Mouse (Mus musculus): Measurements from ENCODE around the gene Sema5a. TPM values are rescaled to one million over a fixed set of nuclear protein-coding genes. Genes with fewer than 3 reads are reported as not detected.

Gene Sema5a
- total RNA-seq, 2 experiments from 2014 or later = 77.2 to 82.2 TPM

DNA sequence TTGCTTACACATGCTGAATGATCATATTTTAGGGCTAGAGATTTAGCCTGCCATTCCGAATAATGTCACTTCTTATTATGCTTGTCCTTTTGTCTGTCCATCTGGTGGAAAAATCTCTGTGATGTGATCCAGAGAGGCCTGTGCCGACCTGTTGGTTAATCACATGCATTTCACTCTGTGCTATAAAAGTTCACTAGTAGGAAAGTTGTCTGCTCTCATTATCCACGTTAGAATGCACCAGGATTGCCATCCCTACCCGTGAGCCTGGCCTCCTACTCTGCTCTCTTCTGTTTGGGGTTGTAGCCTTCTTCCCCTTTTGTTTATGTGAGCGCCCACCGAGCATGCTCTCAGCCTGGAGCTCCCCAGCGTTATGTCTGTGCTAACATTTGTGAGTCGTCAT, 108.4 kb downstream of the Sema5a start:
- DNase-seq (ENCODE audit: low spot score in 2 of 2) = no peak

DNA sequence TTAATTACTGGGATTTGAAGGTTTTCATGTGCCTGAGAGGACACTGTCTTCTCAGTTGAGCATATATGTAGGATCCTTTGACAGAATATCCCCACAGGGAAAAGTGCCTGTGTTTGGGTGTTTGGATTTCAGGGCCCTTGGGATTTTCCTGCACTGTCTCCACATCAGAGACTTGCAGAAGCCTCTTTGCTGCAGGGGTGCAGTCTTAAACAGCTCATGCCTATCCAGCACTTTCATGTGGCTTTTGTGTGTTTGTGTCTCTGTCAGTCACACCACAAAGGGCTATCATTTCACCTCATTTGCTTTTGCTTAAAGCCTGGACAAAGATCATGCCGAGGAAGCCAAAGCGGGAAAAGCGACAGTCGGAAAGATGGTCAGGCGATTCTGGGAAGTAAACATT, 108.9 kb downstream of the Sema5a start:
- no peak for DNase-seq (ENCODE audit: low spot score in 2 of 2)

DNA sequence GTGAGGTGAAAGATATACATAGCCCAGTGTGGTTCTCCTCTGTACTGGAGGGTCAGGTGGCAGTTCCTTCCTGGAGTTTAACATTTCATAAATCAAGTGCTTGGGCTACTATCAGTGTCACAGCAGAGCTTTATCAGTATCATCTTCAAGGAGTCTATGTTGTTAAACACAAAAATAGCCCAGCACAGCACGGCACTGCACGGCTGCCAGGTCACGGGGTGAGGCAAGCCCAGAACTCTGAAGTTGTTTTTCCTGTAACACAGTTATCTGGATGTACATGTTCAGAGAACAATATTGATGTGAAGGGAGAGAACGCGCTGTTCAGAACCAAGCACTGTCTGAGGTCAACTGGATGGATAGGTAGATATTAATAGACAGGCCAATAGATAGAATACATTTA, 112.2 kb downstream of the Sema5a start:
- no peak for DNase-seq (ENCODE audit: low spot score in 2 of 2)

GRCm38 (mm10) chr15:32367841-32368240, 123.2 kb downstream of the Sema5a start:
- no peak for DNase-seq (ENCODE audit: low spot score in 2 of 2)

DNA sequence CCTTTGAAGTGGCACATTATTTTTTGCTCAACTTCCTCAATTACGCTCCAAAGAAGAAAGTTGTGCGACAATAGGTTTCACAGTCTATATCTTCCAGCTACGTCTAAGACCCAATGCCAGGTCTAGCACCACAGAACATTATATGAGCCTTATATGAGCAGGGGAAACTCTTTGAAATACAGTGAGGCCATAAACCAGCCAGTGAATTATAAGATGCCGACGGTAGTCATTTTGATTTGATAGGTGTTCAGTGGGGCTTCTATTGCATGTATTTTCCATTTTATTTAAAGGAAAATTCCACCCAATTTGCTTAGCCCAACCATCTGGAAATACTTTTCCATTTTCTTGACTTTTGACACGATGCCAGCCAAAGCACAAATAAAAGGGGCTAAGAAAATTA, 126.3 kb downstream of the Sema5a start:
- no peak for DNase-seq (ENCODE audit: low spot score in 2 of 2)

DNA sequence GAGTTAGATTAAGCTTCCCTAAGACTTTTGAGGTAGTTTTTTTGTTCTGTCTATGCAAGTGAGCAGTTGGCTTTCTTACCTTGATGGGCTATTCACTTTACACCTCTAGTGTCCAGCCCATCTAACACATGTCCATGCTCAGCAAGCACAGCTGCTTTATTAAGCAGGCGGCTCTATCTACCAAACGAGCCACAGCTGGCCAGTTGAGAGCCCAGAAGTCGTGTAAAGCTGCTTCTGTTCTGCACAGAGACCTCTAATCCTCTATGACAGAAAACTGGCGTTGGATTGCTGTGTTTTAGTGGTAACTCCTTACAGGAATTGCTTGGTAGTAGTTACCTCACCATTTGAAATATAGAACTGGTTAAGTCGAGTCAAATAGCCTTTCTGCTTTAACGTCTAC, 126.8 kb downstream of the Sema5a start:
- no peak for DNase-seq (ENCODE audit: low spot score in 2 of 2)

DNA sequence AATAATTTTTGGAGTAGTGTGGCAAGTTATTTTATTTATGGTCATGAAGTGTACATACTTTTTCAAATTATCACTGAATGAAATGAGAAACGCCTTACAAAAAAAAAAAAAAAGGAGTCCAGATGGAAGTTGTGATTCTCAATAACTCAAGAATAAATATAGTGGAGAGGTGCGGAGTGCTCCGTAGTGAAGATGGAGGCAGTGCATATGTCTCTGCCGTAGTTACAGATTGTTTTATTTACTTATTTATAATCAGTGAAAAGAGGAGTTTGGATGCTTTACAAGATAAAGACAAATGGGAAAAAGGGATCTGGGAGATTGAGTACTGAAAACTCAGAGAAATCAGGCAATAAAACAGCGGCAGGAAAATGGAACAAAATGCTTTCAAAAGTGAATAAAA, 131.7 kb downstream of the Sema5a start:
- DNase-seq (ENCODE audit: low spot score in 2 of 2) = no peak

DNA sequence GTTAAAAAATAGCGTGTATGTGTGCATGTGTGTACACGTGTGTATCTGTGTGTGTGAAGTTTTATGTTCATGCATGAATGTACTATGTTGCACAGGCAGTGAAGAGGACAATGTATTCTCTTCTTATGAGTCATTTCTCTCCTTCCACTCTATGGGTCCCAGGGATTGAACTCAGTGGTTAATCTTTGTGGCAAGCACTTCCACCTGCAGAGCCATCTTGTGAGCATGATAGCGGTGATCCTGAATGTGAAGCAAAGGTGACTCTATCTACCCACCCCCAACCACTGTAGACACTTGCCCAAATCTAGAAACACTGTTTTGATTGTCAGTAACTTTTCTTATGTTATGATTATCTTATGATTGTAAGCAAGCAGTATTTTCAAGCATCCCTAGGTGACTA, 133.2 kb downstream of the Sema5a start:
- DNase-seq (ENCODE audit: low spot score in 2 of 2) = no peak

GRCm38 (mm10) chr15:32380311-32380710, 135.7 kb downstream of the Sema5a start:
- no peak for DNase-seq (ENCODE audit: low spot score in 2 of 2)

- DNase-seq (ENCODE audit: low spot score in 2 of 2) = no peak
Measured at GRCm38 (mm10) chr15:32382930-32383481, 138.4 kb downstream of the Sema5a start.

- no peak for DNase-seq (ENCODE audit: low spot score in 2 of 2)
Measured at GRCm38 (mm10) chr15:32396241-32396890, 151.8 kb downstream of the Sema5a start.

DNA sequence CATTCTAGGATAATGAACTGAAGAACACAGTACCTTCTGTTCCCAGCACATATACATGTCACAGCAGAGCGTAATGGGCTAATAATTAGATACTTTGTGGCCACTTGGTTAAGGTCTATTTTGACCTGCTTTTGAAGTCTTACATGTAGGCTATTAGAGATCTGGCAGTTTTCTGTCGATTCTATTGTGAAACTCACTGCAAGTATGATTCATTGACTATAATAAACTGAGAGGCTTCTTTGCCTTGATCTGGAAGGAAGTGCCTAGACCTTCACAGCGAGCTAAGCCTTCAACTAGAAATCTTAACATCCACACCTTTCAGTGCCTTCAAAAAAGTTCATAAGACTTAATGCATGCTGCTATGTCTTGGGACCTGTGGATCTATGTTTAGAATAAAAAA, 152.5 kb downstream of the Sema5a start:
- no peak for DNase-seq (ENCODE audit: low spot score in 2 of 2)

DNA sequence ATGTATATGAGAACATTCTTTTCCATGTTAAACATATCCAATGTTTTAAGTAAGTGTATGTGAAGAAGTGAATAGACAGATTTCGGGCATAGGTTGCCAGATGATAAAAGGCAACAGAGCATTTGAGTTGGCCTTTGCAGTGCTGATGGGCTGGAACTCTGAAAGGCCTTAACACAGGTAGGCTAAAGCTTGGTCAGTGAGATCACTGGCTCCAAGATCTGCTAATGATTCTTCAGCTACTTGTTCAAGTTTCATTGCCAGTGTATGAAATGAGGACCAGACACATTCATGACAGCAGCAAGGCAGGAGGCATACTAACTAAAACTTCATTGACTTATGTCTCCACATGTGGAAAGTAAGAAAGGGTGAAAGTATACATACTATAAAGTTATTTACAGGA, 154.1 kb downstream of the Sema5a start:
- no peak for DNase-seq (ENCODE audit: low spot score in 2 of 2)

DNA sequence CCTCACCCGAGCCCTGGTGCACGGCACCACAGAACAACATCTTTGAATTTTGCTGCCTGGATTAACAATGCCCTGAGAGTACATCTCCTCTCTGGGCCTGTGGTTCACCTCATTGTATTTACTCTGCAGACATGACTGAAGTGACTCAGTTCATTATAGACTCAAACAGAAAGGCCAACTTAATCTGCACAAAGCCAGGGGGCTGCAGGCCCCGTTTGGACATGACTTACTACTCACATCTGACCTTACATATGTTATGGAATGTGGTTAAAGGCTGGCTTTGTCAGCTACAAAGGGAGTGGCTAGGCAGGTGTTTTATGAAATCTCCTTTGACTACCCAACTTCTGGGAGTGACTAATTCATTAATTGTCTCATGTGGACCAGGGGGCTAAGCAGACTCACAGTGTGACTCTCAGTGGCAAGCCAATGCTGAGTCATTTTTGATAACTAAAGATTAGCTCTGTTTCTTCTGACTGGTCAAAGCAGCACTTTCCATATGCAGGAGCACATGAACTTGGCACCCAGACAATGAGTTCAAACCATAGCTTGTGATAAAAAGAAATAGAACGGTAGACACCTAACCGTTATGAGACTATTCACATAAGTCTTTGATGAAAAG, 157.4 kb downstream of the Sema5a start:
- DNase-seq (ENCODE audit: low spot score in 2 of 2) = no peak

- no peak for DNase-seq (ENCODE audit: low spot score in 2 of 2)
Measured at GRCm38 (mm10) chr15:32403321-32403720, 158.7 kb downstream of the Sema5a start.

- DNase-seq (ENCODE audit: low spot score in 2 of 2) = no peak
Measured at GRCm38 (mm10) chr15:32406436-32406835, 161.8 kb downstream of the Sema5a start.

DNA sequence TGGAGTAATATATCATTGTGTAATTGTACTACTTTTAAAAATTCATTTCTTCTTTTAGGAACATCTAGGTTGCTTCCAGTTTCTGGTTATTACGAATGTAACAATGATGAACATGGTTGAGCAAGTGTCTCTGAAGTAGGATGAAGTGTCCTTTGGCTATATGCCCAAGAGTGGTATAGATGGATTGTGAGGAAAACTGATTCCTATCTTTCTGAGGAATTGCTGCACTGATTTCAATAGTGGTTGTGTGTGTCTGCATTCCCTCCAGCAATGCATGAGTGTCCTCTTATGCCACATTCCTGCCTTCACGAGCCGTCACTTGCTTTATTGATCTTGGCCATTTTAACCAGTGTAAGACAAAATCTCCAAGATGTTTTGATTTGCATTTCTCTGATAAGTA, 163.2 kb downstream of the Sema5a start:
- DNase-seq (ENCODE audit: low spot score in 2 of 2) = no peak

DNA sequence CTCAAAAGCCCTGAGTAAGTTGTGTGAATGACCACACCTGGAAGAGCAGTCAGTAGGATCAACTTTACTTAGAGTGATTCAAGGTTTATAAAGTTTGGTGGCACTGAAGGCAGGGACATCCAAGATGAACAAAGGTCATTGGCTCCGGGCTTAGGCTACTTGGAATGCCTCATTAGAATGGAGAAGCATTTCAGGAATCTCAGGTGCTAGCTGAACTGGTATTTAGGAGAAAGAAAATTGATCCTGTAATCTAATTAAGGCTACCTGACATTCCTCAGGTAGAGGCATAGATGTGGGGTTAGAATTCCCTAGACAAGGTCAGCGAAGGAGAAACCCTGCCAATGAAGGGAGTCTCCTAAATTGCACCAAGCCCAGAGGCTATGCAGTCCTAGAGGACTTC, 171.7 kb downstream of the Sema5a start:
- no peak for DNase-seq (ENCODE audit: low spot score in 2 of 2)

GRCm38 (mm10) chr15:32422631-32423030, 178.0 kb downstream of the Sema5a start:
- DNase-seq (ENCODE audit: low spot score in 2 of 2) = no peak

GRCm38 (mm10) chr15:32423061-32423460, 178.5 kb downstream of the Sema5a start:
- no peak for DNase-seq (ENCODE audit: low spot score in 2 of 2)

GRCm38 (mm10) chr15:32427188-32427924, 182.7 kb downstream of the Sema5a start:
- DNase-seq (ENCODE audit: low spot score in 2 of 2) = no peak
